Mouse (Mus musculus) lung, adult 2 months (tissue): ENCODE measurements around the gene Mcm2. TPM values are rescaled to one million over a fixed set of nuclear protein-coding genes. Genes with fewer than 3 reads are reported as not detected.

Experiments
- DNase-seq: peaks from one replicate; pipeline ENCODE4 v3.0.0; 2022
- H3K4me1 ChIP-seq: fragments of 200-500 bp; 2 replicates; pipeline ENCODE4 v1.6.1; 2011; ENCODE audit warnings: low read length; ENCODE audit not compliant: control insufficient read depth, insufficient read depth
- H3K4me3 ChIP-seq: fragments of 200-500 bp; replicated peaks from 2 replicates; pipeline ENCODE3; 2011; ENCODE audit warnings: low read depth, mild to moderate bottlenecking, control low read depth, low read length; ENCODE audit errors: extremely low read depth
- CTCF ChIP-seq: fragments of 200-500 bp; IDR thresholded peaks from 2 replicates; pipeline ENCODE4 v1.5.1; 2011; ENCODE audit warnings: mild to moderate bottlenecking, low read length, control low read depth; ENCODE audit not compliant: insufficient read depth
- POLR2A ChIP-seq: fragments of 200-500 bp; IDR thresholded peaks from 2 replicates; pipeline ENCODE4 v1.6.1; 2011; ENCODE audit warnings: low read depth, mild to moderate bottlenecking, control low read depth, low read length, borderline replicate concordance; ENCODE audit errors: extremely low read depth
- WGBS: fragments of 180-500 bp; shearing (Covaris S2); methylation state at CpG from one replicate; pipeline ENCODE4 v1.1.7; 2018; 5-methylcytosine and 5-hydroxymethylcytosine counted together
- polyA plus RNA-seq: library from polyadenylated mRNA; depleted of rRNA; stranded (reverse); fragments of >200 nt; gene quantifications from 2 replicates; pipeline ENCODE4 v1.2.3, GENCODE M21; 2012; rRNA removed

The Mcm2 gene
- polyA plus RNA-seq, 1 experiment = 11.1 TPM

DNA sequence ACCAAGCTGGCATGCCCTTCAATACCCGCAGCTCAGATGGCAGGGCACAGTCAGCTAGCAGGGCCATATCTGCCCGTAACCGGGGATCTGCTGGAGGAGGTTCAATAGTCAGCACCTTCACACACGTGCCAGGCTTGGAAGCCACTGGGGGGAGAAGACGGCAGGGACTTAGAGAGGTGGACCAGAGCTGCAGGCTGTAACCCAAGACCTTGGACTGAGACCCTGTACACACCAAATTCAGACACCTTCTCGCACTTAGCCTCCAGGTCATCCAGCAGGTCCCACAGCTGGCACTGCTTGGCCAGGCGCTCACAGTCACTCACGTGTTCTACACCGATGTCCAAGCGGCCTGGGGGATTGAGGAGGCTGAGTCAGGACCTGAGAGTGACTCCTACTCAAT is 60.0 kb downstream of the Mcm2 start:
- TF ChIP-seq POLR2A (no peak), CTCF (no peak)
- no peak for DNase-seq
- Histone ChIP-seq H3K4me1 (peaks cover 5% of the 10 kb centered on the region), H3K4me3 (no peak overlapping the region)
- WGBS = 95% methylated on average over 10 of the region's 10 CpGs

DNA sequence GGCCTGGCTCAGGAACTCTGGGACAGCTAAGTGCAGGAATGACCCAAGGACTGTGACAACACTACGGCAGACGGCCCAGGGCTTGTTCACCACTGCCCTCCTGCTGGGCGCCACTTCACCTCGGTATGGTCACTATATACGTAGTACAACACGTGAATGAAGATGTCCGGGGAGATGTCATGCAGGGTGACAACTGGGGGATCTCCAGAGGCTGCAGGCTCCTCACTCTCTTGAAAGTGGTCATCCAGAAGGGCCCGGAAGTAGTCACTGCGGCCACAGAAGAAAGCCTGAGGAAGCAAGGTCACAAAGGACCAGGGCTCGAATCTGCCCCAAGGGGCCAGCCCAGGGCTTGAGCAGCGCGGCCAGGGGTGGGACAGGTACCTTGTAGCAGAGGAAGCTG is 60.6 kb downstream of the Mcm2 start:
- WGBS = 93% methylated on average over 12 of the region's 12 CpGs

DNA sequence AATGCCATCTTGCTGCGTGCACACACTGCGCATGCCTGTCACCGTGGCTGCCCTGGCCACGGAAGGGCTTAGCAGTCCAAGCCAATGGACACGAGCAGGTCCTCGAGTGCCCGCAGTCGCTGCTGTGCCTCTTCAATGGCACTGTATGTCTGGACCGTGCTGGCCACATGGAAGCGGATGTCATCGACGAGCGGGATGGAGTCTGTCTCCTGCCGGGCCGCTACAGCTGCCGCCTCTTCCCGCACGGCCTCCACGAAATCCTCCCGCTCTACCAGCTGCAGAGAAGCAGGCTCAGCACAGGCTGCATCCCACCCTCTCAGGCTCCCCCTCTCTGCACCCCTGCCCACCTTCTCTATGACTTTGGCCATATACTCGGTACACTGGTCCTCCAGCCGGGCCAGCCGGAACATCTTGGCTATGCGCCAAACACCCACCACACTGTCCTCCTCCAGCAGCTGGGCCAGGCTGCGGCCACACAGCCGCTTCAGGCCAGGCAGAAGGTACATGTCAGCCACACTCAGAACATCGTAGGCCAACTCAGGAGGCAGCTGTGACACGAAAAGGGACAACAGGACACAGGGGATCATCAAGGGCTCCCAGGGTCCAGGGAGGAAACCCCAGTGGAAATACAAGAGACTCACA is 62.3 kb downstream of the Mcm2 start:
- DNase-seq = no peak
- peaks cover 5% of the 10 kb centered on the region for H3K4me1 ChIP-seq
- TF ChIP-seq CTCF = no peak
- TF ChIP-seq POLR2A = 0 out of 2 replicates have a peak, but pooled peaks have one; percentile 10
- no peak overlapping the region for H3K4me3 ChIP-seq
- WGBS = 78% methylated on average over 28 of the region's 28 CpGs

More for the DNA sequence above, 60.6 kb downstream of the Mcm2 start:
- no peak overlapping the region for H3K4me3 ChIP-seq
- TF ChIP-seq POLR2A = no peak
- no peak for TF ChIP-seq CTCF
- DNase-seq = no peak
- H3K4me1 ChIP-seq = peaks cover 5% of the 10 kb centered on the region

DNA sequence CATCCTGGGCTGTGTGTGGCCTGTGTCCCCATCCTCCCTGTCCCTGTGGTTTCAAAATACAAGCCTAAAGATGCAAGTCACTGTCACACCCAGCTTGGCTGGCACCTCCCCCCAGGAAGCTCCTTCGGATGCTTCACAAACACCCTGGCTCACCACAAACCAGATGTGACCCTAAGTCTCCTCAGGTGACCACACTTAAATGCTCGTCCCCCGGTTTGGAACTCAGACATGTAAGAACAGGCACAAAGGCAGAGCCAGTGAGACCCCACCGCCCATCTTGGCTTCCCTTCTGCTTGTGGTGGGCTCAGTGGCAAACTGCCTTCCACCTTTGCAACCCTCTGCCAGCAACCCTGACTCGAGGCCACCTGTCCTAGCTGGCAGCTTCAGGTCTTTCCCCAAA is 63.5 kb downstream of the Mcm2 start:
- 65% methylated on average over 5 of the region's 5 CpGs for WGBS
- Histone ChIP-seq H3K4me3 (no peak overlapping the region), H3K4me1 (no peaks in the 10 kb centered on the region)
- TF ChIP-seq CTCF = no peak
- no peak for TF ChIP-seq POLR2A
- no peak for DNase-seq

Other genes with a start within 250 kb of the Mcm2 start
- 110 and 128 TPM in 2 replicates for gene Mgll, start 174.4 kb downstream of the Mcm2 start, polyA plus RNA-seq
- 80.0 and 90.8 TPM in 2 replicates for gene Abtb1, start 56.8 kb downstream of the Mcm2 start, polyA plus RNA-seq
- 35.8 and 51.4 TPM in 2 replicates for gene Podxl2, start 23.7 kb downstream of the Mcm2 start, polyA plus RNA-seq
- 176 and 184 TPM in 2 replicates for gene Tpra1, start 3.5 kb upstream of the Mcm2 start, polyA plus RNA-seq